Mouse (Mus musculus) bone marrow, adult 2 months (tissue): ENCODE measurements around the gene Gm960. TPM values are rescaled to one million over a fixed set of nuclear protein-coding genes. Genes with fewer than 3 reads are reported as not detected.

Source experiments
- H3K27ac ChIP-seq: fragments of 200-500 bp; 2 replicates; pipeline ENCODE4 v1.5.1; 2012; ENCODE audit warnings: low read depth, mild to moderate bottlenecking, control low read depth, inconsistent platforms, low read length; ENCODE audit not compliant: control insufficient read depth, poor library complexity, insufficient read depth
- H3K4me1 ChIP-seq: fragments of 200-500 bp; 2 replicates; pipeline ENCODE4 v1.6.1; 2011; ENCODE audit warnings: low read length; ENCODE audit not compliant: control insufficient read depth, insufficient read depth
- H3K4me3 ChIP-seq: fragments of 200-500 bp; replicated peaks from 2 replicates; pipeline ENCODE3; 2011; ENCODE audit warnings: mild to moderate bottlenecking, low read depth, low read length, control low read depth; ENCODE audit not compliant: control insufficient read depth
- CTCF ChIP-seq: fragments of 200-500 bp; IDR thresholded peaks from 2 replicates; pipeline ENCODE4 v1.5.1; 2011; ENCODE audit warnings: low read length, control low read depth; ENCODE audit not compliant: control insufficient read depth, insufficient read depth
- POLR2A ChIP-seq: fragments of 200-500 bp; IDR thresholded peaks from 2 replicates; pipeline ENCODE4 v1.6.1; 2011; ENCODE audit warnings: low read depth, mild to moderate bottlenecking, control low read depth, low read length, borderline replicate concordance; ENCODE audit not compliant: control insufficient read depth
- WGBS: fragments of 180-500 bp; shearing (Covaris S2); methylation state at CpG from one replicate; pipeline ENCODE4 v1.1.7; 2018; 5-methylcytosine and 5-hydroxymethylcytosine counted together
- polyA plus RNA-seq: library from polyadenylated mRNA; stranded (reverse); fragments of >200 nt; gene quantifications from 2 replicates; pipeline ENCODE4 v1.2.4, GENCODE M21; 2011; ENCODE audit warnings: low replicate concordance; ENCODE audit not compliant: missing spikeins, insufficient read depth, insufficient read length

The Gm960 gene
- polyA plus RNA-seq, 1 experiment, result not detected

DNA sequence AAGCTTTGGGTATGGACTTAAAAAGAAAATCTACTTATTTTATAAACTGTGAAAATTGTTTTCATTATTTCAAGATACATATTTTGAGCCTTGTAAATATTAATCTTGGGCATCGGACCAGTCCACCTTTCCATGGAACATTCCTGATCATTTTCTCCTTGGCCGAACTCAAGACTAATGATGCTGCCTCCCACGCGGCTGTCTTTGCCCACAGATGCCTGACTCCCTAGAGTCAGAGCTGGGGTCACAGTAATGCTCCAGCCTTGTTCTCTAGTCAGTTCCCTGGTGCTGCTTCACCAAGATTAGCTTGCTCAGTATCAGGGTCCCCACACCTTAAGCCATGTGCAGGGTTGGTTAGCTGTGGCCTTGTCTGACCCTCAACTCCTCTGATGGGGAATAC, 92.8 kb downstream of the Gm960 start:
- Histone ChIP-seq H3K27ac (no peak overlapping the region), H3K4me1 (no peaks in the 10 kb centered on the region), H3K4me3 (no peak overlapping the region)
- 87% methylated on average over 4 of the region's 4 CpGs for WGBS
- TF ChIP-seq CTCF, result no peak
- TF ChIP-seq POLR2A, result no peak

DNA sequence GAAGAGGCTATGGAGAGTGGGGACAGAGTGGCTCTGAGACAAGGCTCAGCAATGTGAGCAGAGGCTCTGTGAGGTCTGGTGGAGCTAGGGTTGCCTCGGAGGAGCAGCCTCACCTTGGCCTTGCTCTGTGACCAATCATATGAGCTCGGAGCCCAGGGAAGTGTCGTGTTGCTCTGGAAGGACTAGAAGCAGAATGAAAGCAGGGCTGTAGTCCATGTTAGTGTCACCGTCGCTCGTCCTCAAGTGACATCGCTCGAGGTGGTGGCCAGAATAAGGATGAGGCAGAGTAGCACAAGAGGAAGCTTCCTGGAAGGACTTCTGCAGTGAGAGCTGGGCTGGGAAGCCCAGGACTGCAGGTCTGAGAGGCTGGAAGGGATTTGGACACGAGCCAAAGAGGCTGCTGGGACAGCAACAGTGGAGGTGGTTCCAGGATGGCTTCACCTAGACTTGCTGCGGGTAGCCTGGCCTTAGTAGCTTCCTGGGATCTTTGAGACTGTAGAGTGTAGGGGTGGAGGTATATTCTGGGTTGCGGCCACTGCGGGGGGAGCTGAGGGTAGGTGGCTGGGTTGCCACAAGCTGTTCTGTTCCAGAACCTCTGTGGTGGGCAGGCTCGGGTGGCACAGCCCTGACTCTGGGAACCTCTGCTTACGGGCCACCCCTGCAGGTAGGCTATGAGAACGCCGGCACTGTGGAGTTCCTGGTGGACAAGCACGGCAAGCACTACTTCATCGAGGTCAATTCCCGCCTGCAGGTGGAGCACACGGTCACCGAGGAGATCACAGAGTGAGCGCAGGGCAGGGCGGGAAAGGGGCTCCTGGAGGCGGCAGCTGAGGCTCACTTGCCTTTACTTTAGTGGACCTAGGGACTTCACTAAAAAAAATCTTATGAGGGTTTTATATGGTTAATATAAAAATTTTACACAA, 94.4 kb downstream of the Gm960 start:
- TF ChIP-seq POLR2A (no peak), CTCF (peak; percentile 39; the same call in 1 of the 2 replicates)
- Histone ChIP-seq H3K4me3 (no peak overlapping the region), H3K4me1 (no peaks in the 10 kb centered on the region), H3K27ac (no peak overlapping the region)
- 33% methylated on average over 24 of the region's 24 CpGs for WGBS

DNA sequence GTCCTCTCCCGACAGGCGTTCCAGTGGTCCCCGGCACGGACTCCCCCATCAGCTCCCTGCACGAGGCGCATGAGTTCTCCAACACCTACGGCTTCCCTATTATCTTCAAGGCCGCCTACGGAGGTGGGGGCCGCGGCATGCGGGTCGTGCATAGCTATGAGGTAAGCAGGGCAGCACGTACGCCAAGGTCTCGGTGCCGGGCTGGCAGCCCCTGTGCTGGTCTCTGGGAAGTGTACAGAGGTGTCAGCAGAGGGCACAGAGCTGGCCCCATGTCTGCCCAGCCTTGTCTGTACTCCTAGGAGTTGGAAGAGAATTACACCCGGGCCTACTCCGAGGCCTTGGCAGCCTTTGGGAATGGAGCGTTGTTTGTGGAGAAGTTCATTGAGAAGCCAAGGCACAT, 96.0 kb downstream of the Gm960 start:
- no peaks in the 10 kb centered on the region for H3K4me1 ChIP-seq
- H3K4me3 ChIP-seq, result no peak overlapping the region
- no peak for TF ChIP-seq CTCF
- TF ChIP-seq POLR2A, result no peak
- no peak overlapping the region for H3K27ac ChIP-seq
- WGBS, result 92% methylated on average over 20 of the region's 20 CpGs

DNA sequence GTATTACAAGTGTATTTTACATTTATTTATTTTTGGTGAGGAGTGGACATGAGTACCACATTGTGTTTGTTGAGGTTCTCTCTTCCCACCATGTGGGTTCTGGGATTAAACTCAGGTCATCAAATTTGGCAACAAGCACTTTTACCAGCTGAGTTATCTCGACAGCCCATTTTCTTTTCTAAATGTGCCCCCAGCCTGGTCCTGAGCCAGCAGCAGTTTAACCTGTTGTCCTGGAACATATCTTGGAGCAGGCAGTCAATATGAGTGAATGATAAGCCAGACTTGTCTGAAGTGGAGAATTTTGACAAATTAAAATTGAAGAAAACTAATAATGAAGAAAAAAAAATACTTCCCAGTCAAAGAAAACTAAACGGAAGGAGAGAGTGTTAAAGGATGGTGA, 102.4 kb downstream of the Gm960 start:
- TF ChIP-seq CTCF, result no peak
- TF ChIP-seq POLR2A, result no peak
- no peak overlapping the region for H3K27ac ChIP-seq
- no peak overlapping the region for H3K4me3 ChIP-seq

DNA sequence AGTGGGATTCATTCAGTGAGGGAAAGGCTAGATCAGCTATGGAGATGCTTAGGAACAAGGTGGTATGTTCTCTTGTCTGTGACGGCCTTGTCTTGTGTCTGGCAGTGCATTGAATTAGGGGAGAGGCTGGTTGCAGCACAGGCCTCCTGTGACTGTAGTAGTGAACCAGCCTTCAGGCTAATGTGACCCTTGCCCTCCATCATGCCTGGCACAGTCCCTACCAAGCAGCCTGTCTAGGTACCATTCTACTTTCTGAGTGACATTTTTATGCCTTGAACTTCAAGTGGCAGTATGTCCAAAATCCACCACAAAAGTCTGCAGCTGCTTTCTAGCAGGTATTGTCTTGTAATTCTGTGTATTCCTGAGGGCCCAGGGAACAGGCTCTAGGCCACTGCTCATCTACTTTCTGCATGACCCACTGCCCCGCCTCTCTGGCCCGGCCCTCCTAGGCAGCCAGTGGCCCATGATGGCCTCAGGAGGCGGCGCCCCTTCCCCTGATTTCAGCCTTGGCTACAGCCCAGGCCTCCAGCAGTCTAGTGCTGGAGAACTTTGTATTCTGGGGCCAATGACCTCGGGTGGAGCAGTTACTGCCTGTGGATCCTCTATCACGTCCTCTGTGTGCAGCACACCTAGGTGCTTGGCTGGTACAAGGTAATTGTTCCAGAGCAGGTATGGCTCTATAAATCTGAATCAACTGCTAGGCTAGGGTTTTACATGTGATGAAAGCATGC, 104.5 kb downstream of the Gm960 start:
- WGBS, result 71% methylated on average over 7 of the region's 7 CpGs
- no peaks in the 10 kb centered on the region for H3K4me1 ChIP-seq
- H3K27ac ChIP-seq, result no peak overlapping the region
- no peak overlapping the region for H3K4me3 ChIP-seq
- no peak for TF ChIP-seq CTCF
- no peak for TF ChIP-seq POLR2A

More for the DNA sequence above, 102.4 kb downstream of the Gm960 start:
- no peaks in the 10 kb centered on the region for H3K4me1 ChIP-seq
- 76% methylated on average over 2 of the region's 2 CpGs for WGBS

DNA sequence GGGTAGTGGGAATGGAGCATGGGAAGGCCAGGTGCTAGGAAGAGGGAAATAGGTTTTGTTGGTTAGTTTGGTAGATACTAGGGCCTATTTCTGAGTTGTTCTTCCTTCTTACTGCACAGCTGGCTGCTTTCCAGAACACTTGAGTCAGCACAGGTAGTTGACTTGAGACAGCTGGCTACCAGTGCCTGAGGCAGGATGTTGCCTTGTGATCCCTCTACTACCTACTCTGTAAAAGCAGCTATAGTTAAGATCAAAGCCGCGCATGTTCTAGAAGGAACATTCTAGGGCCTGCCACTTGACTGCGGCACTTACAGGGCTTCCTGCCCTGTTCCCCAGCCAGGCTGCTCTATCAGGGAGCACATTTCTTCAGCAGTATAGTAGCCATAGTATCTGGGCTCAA, 108.4 kb downstream of the Gm960 start:
- TF ChIP-seq CTCF, result no peak
- no peak for TF ChIP-seq POLR2A
- 20% methylated on average over 3 of the region's 3 CpGs for WGBS

DNA sequence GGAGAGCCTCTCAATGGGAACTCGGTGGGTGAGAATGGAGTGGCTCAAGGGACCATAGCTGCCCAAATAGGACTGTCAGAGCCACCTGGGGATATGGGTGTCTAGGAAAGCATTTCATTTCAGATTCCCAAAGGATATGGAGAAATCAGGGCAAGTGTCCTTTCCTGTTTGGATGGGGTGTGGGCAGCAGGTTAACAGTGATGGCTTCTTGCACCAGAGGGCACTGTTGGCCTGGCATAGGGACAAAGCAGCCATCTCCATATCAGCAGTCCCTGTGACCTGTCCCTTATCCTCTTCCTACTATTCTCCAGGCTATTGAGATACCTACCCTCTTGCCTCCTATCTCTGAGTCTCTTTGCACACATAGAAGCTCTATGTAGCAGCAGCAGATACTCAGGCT, 109.4 kb downstream of the Gm960 start:
- no peak for TF ChIP-seq POLR2A
- TF ChIP-seq CTCF, result peak; percentile 23; the same call in 1 of the 2 replicates
- WGBS, result 86% methylated on average over 1 of the region's 1 CpGs
- H3K27ac ChIP-seq, result no peak overlapping the region
- H3K4me1 ChIP-seq, result no peaks in the 10 kb centered on the region
- H3K4me3 ChIP-seq, result no peak overlapping the region

More for the DNA sequence above, 108.4 kb downstream of the Gm960 start:
- no peak overlapping the region for H3K27ac ChIP-seq
- H3K4me3 ChIP-seq, result no peak overlapping the region
- no peaks in the 10 kb centered on the region for H3K4me1 ChIP-seq

DNA sequence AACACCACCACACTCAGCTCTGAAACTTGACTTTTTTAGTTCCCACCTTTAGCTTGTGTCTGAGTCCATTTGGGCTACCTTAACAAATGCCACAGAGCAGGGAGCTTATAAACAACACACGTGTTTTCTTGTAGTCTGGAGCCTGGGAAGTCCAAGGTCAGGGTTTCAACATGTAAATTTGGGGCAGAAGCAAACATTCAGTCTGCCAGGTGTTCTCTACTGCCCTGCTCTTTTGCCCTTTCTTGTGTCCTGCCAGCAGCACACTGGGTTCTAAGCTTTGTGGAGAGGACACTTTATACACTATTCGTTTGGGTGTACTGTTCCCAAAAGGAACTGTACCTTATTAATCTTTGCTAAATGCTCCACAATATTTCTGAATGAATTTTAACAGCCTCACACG, 110.0 kb downstream of the Gm960 start:
- no peaks in the 10 kb centered on the region for H3K4me1 ChIP-seq
- WGBS, result 69% methylated on average over 3 of the region's 3 CpGs
- H3K27ac ChIP-seq, result no peak overlapping the region
- no peak overlapping the region for H3K4me3 ChIP-seq
- no peak for TF ChIP-seq POLR2A
- no peak for TF ChIP-seq CTCF
